Mouse (Mus musculus) heart, postnatal 0 days (tissue): ENCODE results near the gene Ubb. TPM values are rescaled to one million over a fixed set of nuclear protein-coding genes. Genes with fewer than 3 reads are reported as not detected.

Experiments used
- ATAC-seq: fragments of 200-750 bp; cut with Nextera tagmentation; 2 replicates; pipeline ENCODE4 v1.8.0; 2017; ENCODE audit warnings: low read depth, moderate number of reproducible peaks, moderate library complexity; ENCODE audit not compliant: insufficient read depth
- DNase-seq: peaks from one replicate; pipeline ENCODE4 v3.0.0-alpha.2; 2016; ENCODE audit warnings: low spot score
- H3K27ac ChIP-seq: fragments of 300-500 bp; sonication (generic); 2 replicates; pipeline ENCODE4 v1.5.1; 2014; ENCODE audit warnings: low read depth, mild to moderate bottlenecking
- H3K27me3 ChIP-seq: fragments of 300-500 bp; sonication (generic); 2 replicates; pipeline ENCODE4 v1.6.1; 2014; ENCODE audit warnings: low read length, mixed read lengths; ENCODE audit not compliant: control insufficient read depth, insufficient read depth
- H3K36me3 ChIP-seq: fragments of 300-500 bp; sonication (generic); replicated peaks from 2 replicates; pipeline ENCODE4 v1.6.1; 2014; ENCODE audit warnings: low read length, mixed read lengths; ENCODE audit not compliant: control insufficient read depth, insufficient read depth
- H3K4me1 ChIP-seq: fragments of 300-500 bp; sonication (generic); 2 replicates; pipeline ENCODE4 v1.6.1; 2014; ENCODE audit warnings: antibody characterized with exemption; ENCODE audit not compliant: control insufficient read depth, insufficient read depth
- H3K4me2 ChIP-seq: fragments of 300-500 bp; sonication (generic); 2 replicates; pipeline ENCODE4 v1.6.1; 2014; ENCODE audit warnings: low read depth, mild to moderate bottlenecking, low read length, moderate library complexity
- H3K4me3 ChIP-seq: fragments of 300-500 bp; sonication (generic); 2 replicates; pipeline ENCODE4 v1.5.1; 2014; ENCODE audit warnings: low read depth, low read length
- H3K9ac ChIP-seq: fragments of 300-500 bp; sonication (generic); replicated peaks from 2 replicates; pipeline ENCODE4 v1.6.1; 2014; ENCODE audit warnings: low read depth, low read length, mixed read lengths
- H3K9me3 ChIP-seq: fragments of 300-500 bp; sonication (generic); replicated peaks from 2 replicates; pipeline ENCODE4 v1.6.1; 2016; ENCODE audit warnings: low read length; ENCODE audit not compliant: control insufficient read depth
- CTCF ChIP-seq: IDR thresholded peaks from 2 replicates; pipeline ENCODE4 v1.5.1; 2016; ENCODE audit warnings: antibody characterized with exemption, control low read depth, low read depth
- EP300 ChIP-seq: IDR thresholded peaks from 2 replicates; pipeline ENCODE4 v1.6.1; 2016; ENCODE audit warnings: antibody characterized with exemption, low read depth
- WGBS: fragments of 180-500 bp; shearing (Covaris S2); extraction: QIAGEN DNeasy Blood & Tissue Kit; methylation state at CpG from one replicate; pipeline ENCODE4 v1.1.7; 2014; 5-methylcytosine and 5-hydroxymethylcytosine counted together
- polyA plus RNA-seq: library from polyadenylated mRNA; unstranded; fragments of >200 nt; fragmentation: Nextera tagmentation; extraction: Ambion mirVana; gene quantifications from 2 replicates; pipeline ENCODE4 v1.2.1, GENCODE M21; 2015
- total RNA-seq: library from RNA; depleted of rRNA; stranded (reverse); fragments of >200 nt; gene quantifications from 2 replicates; pipeline ENCODE4 v1.2.3, GENCODE M21; 2014; ENCODE audit warnings: low replicate concordance

Gene Ubb
- total and polyA plus RNA-seq, 2 experiments from 2014 or later, result 704 to 1,871 TPM

DNA sequence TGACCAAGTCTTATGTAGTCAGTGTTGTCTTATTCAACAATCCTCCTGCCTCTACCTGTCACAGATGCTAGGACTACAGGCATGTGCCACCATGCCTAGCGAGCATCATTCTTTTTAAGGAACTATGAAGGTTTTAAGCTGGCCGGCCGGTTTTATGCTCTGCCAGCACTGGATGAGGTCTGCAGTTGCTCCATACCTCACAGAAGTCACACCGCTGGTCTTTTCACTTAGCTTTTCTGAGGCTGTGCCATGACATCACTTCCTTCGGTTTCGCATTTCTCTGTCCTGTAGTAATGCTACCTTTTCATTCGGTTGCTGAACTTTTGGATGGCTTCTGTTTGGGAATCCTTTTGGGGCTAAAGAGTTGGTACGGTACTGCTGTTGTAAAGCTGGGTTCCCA lies 9.4 kb upstream of the Ubb start:
- WGBS, result 76% methylated on average over 8 of the region's 8 CpGs

DNA sequence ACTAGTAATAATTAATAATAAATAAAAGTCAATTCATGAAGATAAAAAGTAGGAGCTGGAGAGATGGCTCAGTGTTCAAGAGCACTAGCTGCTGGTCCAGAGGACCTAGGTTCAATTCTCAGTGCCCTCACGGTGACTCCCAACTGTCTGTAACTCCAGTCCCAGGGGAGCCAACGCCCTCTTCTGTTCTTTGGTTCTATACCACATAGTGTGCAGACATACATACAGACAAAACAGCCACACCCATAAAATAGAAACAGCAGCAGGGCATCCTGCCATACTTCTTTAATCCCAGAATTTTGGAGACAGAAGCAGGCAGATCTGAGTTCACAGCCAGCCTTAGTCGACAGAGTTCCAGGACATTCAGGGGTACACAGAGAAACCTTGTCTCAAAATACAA lies 7.0 kb upstream of the Ubb start:
- no peak overlapping the region for H3K9ac ChIP-seq
- H3K27me3 ChIP-seq, result no peaks in the 10 kb centered on the region
- TF ChIP-seq CTCF, result no peak
- 0 out of 2 replicates have a peak, but pooled peaks cover 5% of the 10 kb centered on the region for H3K4me1 ChIP-seq
- no peak overlapping the region for H3K4me2 ChIP-seq
- no peaks in the 10 kb centered on the region for H3K9me3 ChIP-seq
- ATAC-seq (no peak), DNase-seq (no peak)
- H3K27ac ChIP-seq, result no peak overlapping the region
- H3K36me3 ChIP-seq, result no peaks in the 10 kb centered on the region
- 92% methylated on average over 3 of the region's 3 CpGs for WGBS
- H3K4me3 ChIP-seq, result no peak overlapping the region

More for the DNA sequence above, 9.4 kb upstream of the Ubb start:
- H3K4me2 ChIP-seq, result no peak overlapping the region
- H3K9ac ChIP-seq, result no peak overlapping the region
- peaks cover 9% of the 10 kb centered on the region; the same call in 1 of the 2 replicates for H3K4me1 ChIP-seq
- DNase-seq, result no peak
- TF ChIP-seq CTCF (no peak), EP300 (no peak)
- no peaks in the 10 kb centered on the region for H3K9me3 ChIP-seq
- H3K27me3 ChIP-seq, result no peaks in the 10 kb centered on the region
- no peak overlapping the region for H3K4me3 ChIP-seq
- H3K36me3 ChIP-seq, result no peaks in the 10 kb centered on the region
- no peak overlapping the region for H3K27ac ChIP-seq
- ATAC-seq, result no peak

DNA sequence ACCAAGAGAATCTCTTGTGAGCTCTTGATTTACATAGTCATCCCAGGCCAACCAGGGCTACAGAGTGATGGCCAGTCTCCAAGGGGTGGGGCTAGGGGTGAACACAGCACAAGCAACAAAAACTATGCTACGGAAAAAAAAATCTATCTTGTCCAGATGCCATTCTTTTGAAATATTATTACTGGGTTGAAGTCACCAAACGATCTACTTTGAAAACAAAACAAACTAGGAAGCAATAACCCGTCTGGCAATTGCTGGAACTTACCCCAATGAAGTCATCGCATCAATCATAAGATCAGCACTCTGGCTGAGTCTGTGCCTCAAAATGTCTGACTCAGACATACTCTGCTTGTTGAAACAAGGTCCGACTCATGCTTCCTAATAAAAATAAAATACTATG lies 1.2 kb upstream of the Ubb start:
- H3K4me2 ChIP-seq, result peak overlapping the region; percentile 94
- WGBS, result 6% methylated on average over 5 of the region's 5 CpGs
- peaks cover 22% of the 10 kb centered on the region for H3K4me1 ChIP-seq
- TF ChIP-seq CTCF (no peak), EP300 (no peak; the same call in 1 of the 2 replicates)
- H3K9ac ChIP-seq, result peak overlapping the region; percentile 92
- H3K27ac ChIP-seq, result peak overlapping the region; percentile 99
- H3K27me3 ChIP-seq, result no peaks in the 10 kb centered on the region
- peak overlapping the region; percentile 77 for H3K4me3 ChIP-seq
- peak; percentile 74 for DNase-seq
- ATAC-seq, result peak; percentile 34; the same call in 1 of the 2 replicates
- H3K36me3 ChIP-seq, result peaks cover 18% of the 10 kb centered on the region
- H3K9me3 ChIP-seq, result no peaks in the 10 kb centered on the region

DNA sequence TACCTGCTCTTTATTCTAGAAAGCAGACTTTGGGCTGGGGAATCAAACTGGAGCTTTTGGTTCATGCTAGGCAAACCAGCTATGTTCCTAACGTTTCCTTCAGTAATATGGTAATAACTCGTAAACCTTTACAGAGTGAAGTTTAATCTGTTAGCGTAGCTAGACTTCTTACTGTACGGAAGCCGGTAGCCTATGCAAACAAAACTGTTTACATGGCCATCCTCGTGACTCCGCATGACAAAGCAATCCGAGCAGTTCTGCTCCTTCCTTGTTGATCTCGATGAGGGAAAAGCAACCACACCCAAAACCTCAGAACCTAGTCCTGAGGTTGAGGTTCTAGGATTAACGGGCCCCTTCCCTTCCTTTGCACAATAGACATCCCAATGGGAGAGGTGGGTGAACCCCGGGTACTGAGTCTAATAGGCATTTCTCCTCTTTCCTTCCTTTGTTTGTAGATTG lies 715 bp upstream of the Ubb start:
- Histone ChIP-seq H3K27me3 (no peaks in the 10 kb centered on the region), H3K9ac (peak overlapping the region; percentile 92), H3K9me3 (no peaks in the 10 kb centered on the region), H3K4me3 (peak overlapping the region; percentile 77), H3K4me2 (peak overlapping the region; percentile 94), H3K36me3 (peaks cover 18% of the 10 kb centered on the region), H3K4me1 (peaks cover 26% of the 10 kb centered on the region), H3K27ac (peak overlapping the region; percentile 99)
- TF ChIP-seq CTCF, result no peak
- peak; percentile 28; the same call in 1 of the 2 replicates for TF ChIP-seq EP300
- peak; percentile 73 for DNase-seq
- under 1% methylated on average over 11 of the region's 11 CpGs for WGBS
- ATAC-seq, result peak; percentile 16

DNA sequence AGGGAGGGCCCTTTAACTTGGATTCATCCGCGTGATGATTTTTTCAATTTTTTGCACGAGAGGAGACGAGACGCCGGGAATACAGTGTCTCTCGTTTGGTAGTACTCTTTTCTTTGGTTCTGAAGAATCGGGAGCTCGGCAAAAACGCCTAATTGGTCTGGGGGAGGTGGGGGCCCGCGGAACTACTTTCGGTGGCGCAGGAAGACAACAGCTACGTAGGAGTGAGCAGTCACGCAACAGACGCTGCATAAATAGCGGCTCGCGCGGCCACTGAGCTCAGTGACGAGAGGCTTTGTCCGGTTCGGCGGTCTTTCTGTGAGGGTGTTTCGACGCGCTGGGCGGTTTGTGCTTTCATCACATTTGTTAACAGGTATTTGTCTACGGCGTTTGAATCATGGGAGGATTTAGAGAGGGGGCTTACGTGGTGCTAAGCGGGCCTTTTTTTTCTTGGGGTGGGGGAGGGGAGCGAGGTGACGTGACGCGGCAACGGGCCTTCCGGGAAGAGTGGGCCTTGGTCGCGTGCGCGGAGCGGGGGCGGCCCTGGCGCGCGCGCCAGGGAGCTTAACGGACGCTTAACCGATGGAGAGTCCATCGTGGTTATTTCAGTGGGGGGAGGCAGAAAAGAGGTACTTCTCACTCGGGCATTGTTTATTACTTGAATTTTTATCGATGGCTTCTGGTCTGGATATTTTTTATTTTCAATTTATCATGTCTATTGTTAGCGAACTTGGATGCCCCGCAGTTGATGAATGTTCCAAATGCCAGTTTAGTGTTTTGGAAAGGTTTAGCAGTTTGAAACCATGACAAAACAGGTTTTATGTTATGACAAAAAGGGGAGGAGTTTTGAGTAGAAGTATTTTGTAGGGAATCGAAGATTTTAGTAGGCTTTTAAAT lies 502 bp downstream of the Ubb start:
- Histone ChIP-seq H3K27ac (peak overlapping the region; percentile 81), H3K27me3 (no peaks in the 10 kb centered on the region), H3K4me1 (peaks cover 26% of the 10 kb centered on the region), H3K9me3 (no peaks in the 10 kb centered on the region), H3K4me3 (peak overlapping the region; percentile 77), H3K36me3 (peaks cover 18% of the 10 kb centered on the region), H3K4me2 (peak overlapping the region; percentile 67), H3K9ac (peak overlapping the region; percentile 73)
- WGBS, result under 1% methylated on average over 58 of the region's 58 CpGs
- ATAC-seq (peak; percentile 79), DNase-seq (peak; percentile 85)
- TF ChIP-seq CTCF (no peak), EP300 (peak; percentile 90)
